Mouse (Mus musculus) embryonic facial prominence, embryonic 10.5 days (tissue): ENCODE measurements around the gene Elf1. TPM values are rescaled to one million over a fixed set of nuclear protein-coding genes. Genes with fewer than 3 reads are reported as not detected.
"Not testable (repeated sequence)": the region's sequence is repeated elsewhere in the genome, so short reads cannot be mapped to it uniquely, and the experiment has no call there.

Experiments used
- DNase-seq: peaks from one replicate; pipeline ENCODE4 v3.0.0-alpha.2; 2017; ENCODE audit warnings: low spot score
- H3K27ac ChIP-seq: fragments of 300-500 bp; sonication (generic); replicated peaks from 2 replicates; pipeline ENCODE4 v1.5.1; 2016; ENCODE audit warnings: mild to moderate bottlenecking
- H3K27me3 ChIP-seq: fragments of 300-500 bp; sonication (generic); replicated peaks from 2 replicates; pipeline ENCODE4 v1.6.1; 2016; ENCODE audit warnings: low read depth, mild to moderate bottlenecking; ENCODE audit not compliant: poor library complexity, severe bottlenecking
- H3K36me3 ChIP-seq: fragments of 300-500 bp; sonication (generic); replicated peaks from 2 replicates; pipeline ENCODE4 v1.6.1; 2016; ENCODE audit warnings: mild to moderate bottlenecking, moderate library complexity
- H3K4me1 ChIP-seq: fragments of 300-500 bp; sonication (generic); 2 replicates; pipeline ENCODE4 v1.6.1; 2016
- H3K4me3 ChIP-seq: fragments of 300-500 bp; sonication (generic); 2 replicates; pipeline ENCODE4 v1.5.1; 2016; ENCODE audit warnings: mild to moderate bottlenecking, moderate library complexity
- H3K9me3 ChIP-seq: fragments of 300-500 bp; sonication (generic); 2 replicates; pipeline ENCODE4 v1.6.1; 2016; ENCODE audit warnings: mild to moderate bottlenecking
- WGBS: fragments of 180-500 bp; shearing (Covaris S2); methylation state at CpG from one replicate; pipeline ENCODE4 v1.1.7; 2016; 5-methylcytosine and 5-hydroxymethylcytosine counted together
- polyA plus RNA-seq: library from polyadenylated mRNA; unstranded; fragments of >200 nt; fragmentation: Nextera tagmentation; extraction: Ambion mirVana; gene quantifications from 2 replicates; pipeline ENCODE4 v1.2.1, GENCODE M21; 2016

Elf1 gene
- polyA plus RNA-seq, 1 experiment from 2014 or later, result 5.9 TPM

DNA sequence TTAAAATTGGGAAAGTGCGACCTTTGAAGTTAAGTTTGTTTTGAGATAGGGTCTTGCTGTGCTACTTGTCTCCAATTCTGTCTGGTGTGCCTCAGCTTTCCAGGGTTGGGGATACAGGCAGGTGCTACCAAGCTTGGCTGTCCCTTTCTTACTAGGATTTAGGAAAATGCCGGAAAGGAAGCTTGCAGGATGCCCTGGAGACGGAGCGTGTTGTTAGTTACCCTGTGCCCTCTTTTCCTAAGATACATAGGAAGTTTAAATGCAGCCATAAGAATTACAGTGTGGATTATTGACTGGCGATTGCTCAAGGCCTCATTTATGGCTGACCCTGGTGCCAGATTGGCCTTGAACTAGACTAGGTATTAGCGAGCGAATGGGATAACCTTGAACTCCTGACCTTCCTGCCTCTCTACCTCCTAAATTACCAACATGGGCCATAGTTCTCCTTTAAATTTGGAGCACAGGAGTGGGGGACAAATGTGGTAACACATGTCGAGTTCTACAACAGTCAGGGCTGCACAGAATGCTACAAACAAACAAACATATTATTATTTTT, 36.3 kb downstream of the Elf1 start:
- no peak overlapping the region for H3K27ac ChIP-seq
- no peaks in the 10 kb centered on the region for H3K36me3 ChIP-seq
- 90% methylated on average over 8 of the region's 8 CpGs for WGBS
- no peaks in the 10 kb centered on the region for H3K4me1 ChIP-seq
- no peak for DNase-seq
- no peak overlapping the region for H3K4me3 ChIP-seq
- H3K9me3 ChIP-seq, result no peaks in the 10 kb centered on the region
- no peaks in the 10 kb centered on the region for H3K27me3 ChIP-seq

DNA sequence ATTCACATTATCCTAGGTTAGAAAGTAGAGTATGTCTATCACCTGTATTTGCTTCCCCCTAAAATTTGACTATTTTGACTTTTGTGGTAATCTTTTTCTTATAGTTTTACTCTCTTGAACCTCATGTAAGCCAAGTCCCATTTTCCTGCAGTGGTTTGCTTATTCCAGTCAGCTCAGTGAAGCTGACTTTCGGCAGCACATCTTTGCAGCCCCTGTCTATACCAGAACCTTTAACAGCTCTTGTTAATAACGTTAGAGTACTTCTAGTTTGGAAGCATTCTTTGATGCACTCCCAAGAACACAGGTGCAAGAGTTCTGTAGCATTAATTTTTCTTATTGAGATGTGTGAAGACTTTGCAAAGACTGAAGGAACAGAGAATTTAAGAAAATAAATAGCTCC, 37.1 kb downstream of the Elf1 start:
- no peaks in the 10 kb centered on the region for H3K9me3 ChIP-seq
- no peaks in the 10 kb centered on the region for H3K36me3 ChIP-seq
- H3K4me3 ChIP-seq, result no peak overlapping the region
- no peak overlapping the region for H3K27ac ChIP-seq
- no peaks in the 10 kb centered on the region for H3K27me3 ChIP-seq
- 81% methylated on average over 2 of the region's 2 CpGs for WGBS
- no peaks in the 10 kb centered on the region for H3K4me1 ChIP-seq
- no peak for DNase-seq

DNA sequence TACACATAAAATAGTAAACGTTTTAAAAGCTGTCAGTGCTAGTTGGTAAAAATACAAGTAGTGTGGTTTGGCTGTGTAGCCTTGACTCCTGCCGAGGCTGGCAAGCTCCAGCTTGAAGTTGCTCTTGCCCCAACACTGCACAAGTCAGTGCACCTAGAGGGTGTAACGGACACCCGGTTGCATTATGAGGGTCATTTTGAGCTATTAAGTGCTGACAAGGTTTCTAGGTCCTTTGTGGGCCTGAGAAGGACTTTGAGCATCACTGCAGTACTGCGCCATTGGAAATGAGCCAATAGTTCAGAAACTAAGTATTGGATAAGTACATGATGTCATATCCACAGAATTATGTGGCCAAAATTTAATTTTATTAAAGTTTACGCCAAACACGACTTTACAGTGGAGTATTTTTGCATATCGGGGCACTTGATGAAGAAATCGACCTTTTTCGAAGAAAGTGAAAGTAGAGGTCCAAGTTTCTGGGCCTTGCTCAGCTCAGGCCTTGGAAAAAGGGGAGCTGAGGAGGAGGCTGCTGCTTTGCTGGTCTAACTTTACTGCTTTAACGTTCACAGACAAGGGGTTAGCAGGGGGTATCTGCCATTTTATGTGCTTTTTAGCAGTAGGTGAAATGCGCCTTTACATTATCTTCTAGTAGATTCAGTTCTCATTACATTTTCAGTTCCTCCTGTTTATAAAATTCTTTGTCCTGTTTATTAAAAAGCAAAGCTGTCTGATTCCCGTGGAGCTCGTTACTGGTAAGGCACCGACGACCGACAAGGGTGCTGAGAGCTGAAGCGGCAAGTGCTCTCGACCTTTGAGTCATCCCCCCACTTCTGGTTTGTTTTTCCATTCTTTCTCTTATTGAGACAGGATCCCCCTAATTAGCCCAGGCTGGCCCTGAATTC, 38.0 kb downstream of the Elf1 start:
- 73% methylated on average over 19 of the region's 19 CpGs for WGBS

DNA sequence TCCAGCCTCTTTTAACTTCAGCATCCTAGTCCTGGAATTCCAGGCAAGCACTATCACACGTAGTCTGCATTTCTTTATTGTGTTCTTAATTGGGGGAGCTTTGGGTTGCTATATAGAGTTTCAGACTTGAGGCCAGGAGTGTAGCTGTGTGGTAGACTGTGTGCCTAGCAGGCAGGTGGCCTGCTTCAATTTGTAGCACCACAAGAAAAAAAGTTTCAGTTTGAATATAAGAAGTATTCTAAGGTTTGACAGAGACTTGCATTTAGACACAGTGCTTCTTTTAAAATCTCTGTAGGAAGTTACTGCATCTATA, 38.6 kb downstream of the Elf1 start:
- 49% methylated on average over 1 of the region's 1 CpGs for whole genome bisulfite sequencing
- H3K4me3 ChIP-seq, result no peak overlapping the region
- no peaks in the 10 kb centered on the region for H3K27me3 ChIP-seq
- no peak overlapping the region for H3K27ac ChIP-seq
- H3K9me3 ChIP-seq, result no peaks in the 10 kb centered on the region
- H3K36me3 ChIP-seq, result no peaks in the 10 kb centered on the region
- H3K4me1 ChIP-seq, result 0 out of 2 replicates have a peak, but pooled peaks cover 2% of the 10 kb centered on the region
- DNase-seq, result no peak

More for the DNA sequence above, 38.0 kb downstream of the Elf1 start:
- DNase-seq, result no peak
- Histone ChIP-seq H3K4me1 (no peaks in the 10 kb centered on the region), H3K27me3 (no peaks in the 10 kb centered on the region), H3K27ac (no peak overlapping the region), H3K36me3 (no peaks in the 10 kb centered on the region), H3K4me3 (no peak overlapping the region), H3K9me3 (no peaks in the 10 kb centered on the region)

DNA sequence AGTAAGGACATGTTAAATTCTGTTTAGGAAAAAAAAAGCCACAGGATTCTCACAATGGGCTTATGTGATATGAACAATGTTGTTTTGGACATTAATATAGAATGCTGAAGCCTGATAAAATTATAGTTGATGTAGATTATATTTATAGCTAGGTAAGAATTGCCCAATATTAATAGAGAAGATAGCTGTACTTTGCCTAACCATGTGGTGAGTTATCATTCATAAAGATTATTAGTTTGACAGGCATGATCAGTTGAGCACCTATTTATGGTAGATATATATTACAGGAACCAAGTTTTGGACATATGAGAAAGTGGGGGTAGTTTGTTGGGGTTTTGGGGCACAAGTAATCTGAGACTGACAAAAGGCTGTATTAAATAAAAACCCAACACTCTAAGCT, 39.6 kb downstream of the Elf1 start:
- DNase-seq, result no peak

DNA sequence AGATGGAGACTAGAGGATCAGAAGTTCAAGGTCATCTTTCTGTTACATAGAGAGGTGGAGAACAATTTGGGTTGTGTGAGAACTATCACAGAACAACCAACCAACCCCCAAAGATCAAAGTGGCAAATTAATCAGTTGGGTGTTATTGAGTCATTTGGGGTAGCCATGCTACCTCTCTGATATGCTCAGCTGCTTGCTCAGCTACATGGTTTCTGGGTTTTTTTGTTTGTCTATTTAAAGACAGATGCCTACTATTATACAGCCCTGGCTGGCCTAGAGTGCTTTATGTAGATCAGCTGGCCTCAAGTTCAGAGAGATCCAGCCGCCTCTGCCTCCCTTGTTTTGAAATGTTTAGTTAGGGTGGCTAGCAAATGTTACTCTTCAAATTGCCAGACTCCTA, 40.1 kb downstream of the Elf1 start:
- H3K27ac ChIP-seq, result no peak overlapping the region
- WGBS, result 81% methylated on average over 1 of the region's 1 CpGs
- no peaks in the 10 kb centered on the region for H3K36me3 ChIP-seq
- H3K9me3 ChIP-seq, result no peaks in the 10 kb centered on the region
- no peaks in the 10 kb centered on the region for H3K27me3 ChIP-seq
- no peak for DNase-seq
- H3K4me3 ChIP-seq, result no peak overlapping the region
- H3K4me1 ChIP-seq, result 0 out of 2 replicates have a peak, but pooled peaks cover 2% of the 10 kb centered on the region

More for the DNA sequence above, 39.6 kb downstream of the Elf1 start:
- Histone ChIP-seq H3K36me3 (no peaks in the 10 kb centered on the region), H3K27me3 (no peaks in the 10 kb centered on the region), H3K4me3 (no peak overlapping the region), H3K9me3 (no peaks in the 10 kb centered on the region), H3K4me1 (0 out of 2 replicates have a peak, but pooled peaks cover 2% of the 10 kb centered on the region), H3K27ac (no peak overlapping the region)

DNA sequence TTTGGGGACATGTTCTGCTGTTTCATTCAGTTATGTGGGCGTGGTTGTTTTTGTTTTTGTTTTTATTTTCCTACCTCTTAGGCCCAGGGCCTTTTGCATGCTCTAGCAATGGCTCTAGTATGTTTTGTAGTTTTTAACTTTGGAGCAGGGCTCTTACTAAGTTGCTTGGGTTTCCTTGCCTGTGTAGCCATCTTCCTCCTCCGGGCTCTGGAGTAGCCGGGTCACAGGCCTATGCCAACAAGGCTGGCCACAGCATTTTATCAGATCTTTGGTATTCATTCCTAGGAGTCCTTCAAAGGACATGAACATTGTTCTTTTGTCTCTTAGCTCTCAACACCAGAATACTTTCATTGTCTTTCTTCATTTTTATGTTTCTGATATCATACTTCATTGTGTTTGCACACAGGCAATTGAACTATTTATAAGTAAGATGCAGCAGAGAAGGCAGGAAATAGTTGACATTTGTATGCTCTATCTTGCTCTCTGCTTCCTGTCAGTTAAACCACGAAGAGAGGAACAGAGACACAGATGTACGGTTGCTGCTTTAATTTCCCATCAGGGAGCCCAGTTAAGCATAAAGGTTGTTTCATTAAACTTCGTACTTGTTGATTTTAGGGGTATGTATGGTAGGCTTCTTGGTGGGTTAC, 40.6 kb downstream of the Elf1 start:
- WGBS, result 79% methylated on average over 6 of the region's 6 CpGs
- 0 out of 2 replicates have a peak, but pooled peaks cover 2% of the 10 kb centered on the region for H3K4me1 ChIP-seq

DNA sequence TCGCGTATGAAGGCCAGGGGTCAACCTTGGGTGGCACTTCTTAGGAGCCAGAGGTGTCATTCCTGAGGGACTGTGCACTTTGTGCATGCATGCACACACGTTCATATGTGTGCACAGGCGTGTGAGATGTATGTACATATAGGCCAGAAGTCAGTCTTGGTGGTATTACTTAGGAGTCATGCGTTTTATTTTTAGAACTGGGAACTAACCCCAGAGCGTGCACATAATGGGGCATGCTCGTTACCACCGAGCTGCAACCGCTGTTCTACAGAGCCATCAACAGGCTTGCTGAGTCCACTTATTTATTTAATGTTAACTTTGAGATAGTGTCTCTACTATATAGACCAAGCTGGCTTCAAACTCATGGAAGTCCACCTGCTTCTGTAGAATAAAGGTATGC, 41.4 kb downstream of the Elf1 start:
- 93% methylated on average over 9 of the region's 9 CpGs for WGBS
- no peaks in the 10 kb centered on the region for H3K27me3 ChIP-seq
- no peaks in the 10 kb centered on the region for H3K36me3 ChIP-seq
- 0 out of 2 replicates have a peak, but pooled peaks cover 2% of the 10 kb centered on the region for H3K4me1 ChIP-seq
- H3K27ac ChIP-seq, result no peak overlapping the region
- DNase-seq, result no peak
- no peaks in the 10 kb centered on the region for H3K9me3 ChIP-seq
- H3K4me3 ChIP-seq, result no peak overlapping the region

More for the DNA sequence above, 40.6 kb downstream of the Elf1 start:
- no peaks in the 10 kb centered on the region for H3K27me3 ChIP-seq
- H3K27ac ChIP-seq, result no peak overlapping the region
- DNase-seq, result no peak
- no peak overlapping the region for H3K4me3 ChIP-seq
- H3K36me3 ChIP-seq, result no peaks in the 10 kb centered on the region
- H3K9me3 ChIP-seq, result no peaks in the 10 kb centered on the region

DNA sequence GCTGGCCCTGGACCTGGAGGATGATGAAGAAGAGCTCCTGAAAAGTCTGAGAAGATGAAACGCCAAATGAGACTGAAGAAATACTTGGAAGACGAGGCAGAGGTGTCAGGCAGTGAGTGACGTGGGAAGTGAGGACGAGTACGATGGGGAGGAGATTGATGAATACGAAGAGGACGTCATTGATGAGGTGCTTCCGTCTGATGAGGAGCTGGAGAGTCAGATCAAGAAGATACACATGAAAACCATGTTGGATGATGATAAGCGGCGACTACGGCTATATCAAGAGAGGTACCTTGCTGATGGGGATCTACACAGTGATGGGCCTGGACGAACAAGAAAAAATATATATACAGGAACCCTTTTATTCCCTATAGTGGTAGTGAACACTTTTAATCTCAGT, 45.1 kb downstream of the Elf1 start:
- 91% methylated on average over 12 of the region's 12 CpGs for WGBS
- H3K9me3 ChIP-seq, result not testable (repeated sequence)

DNA sequence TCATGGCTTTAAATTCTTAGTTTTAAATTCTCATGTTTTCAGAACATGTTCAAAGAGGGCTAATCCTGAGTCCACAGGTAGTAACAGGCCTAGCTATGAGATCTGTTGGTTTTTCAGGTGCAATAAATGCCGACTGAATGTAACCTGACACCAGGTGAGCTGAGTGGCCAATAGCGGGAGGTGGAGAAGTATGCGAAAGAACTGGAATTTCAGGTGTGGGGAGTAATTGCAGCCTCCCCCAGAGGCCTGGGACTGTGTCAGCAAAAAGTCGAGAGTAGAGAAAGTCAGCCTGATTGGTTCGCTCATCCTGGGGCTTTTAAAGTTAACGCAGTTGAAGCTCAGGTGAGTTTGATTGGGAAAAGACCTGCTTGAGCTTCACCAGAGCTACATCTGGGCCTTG, 46.7 kb downstream of the Elf1 start:
- Histone ChIP-seq H3K36me3 (no peaks in the 10 kb centered on the region), H3K4me3 (no peak overlapping the region), H3K9me3 (no peaks in the 10 kb centered on the region), H3K4me1 (peaks cover 2% of the 10 kb centered on the region; the same call in 1 of the 2 replicates), H3K27me3 (no peaks in the 10 kb centered on the region), H3K27ac (no peak overlapping the region)
- 54% methylated on average over 6 of the region's 6 CpGs for WGBS
- peak; percentile 57 for DNase-seq

More for the DNA sequence above, 45.1 kb downstream of the Elf1 start:
- DNase-seq, H3K27ac ChIP-seq, H3K4me1 ChIP-seq, H3K36me3 ChIP-seq, H3K27me3 ChIP-seq, H3K4me3 ChIP-seq: not testable (repeated sequence)

DNA sequence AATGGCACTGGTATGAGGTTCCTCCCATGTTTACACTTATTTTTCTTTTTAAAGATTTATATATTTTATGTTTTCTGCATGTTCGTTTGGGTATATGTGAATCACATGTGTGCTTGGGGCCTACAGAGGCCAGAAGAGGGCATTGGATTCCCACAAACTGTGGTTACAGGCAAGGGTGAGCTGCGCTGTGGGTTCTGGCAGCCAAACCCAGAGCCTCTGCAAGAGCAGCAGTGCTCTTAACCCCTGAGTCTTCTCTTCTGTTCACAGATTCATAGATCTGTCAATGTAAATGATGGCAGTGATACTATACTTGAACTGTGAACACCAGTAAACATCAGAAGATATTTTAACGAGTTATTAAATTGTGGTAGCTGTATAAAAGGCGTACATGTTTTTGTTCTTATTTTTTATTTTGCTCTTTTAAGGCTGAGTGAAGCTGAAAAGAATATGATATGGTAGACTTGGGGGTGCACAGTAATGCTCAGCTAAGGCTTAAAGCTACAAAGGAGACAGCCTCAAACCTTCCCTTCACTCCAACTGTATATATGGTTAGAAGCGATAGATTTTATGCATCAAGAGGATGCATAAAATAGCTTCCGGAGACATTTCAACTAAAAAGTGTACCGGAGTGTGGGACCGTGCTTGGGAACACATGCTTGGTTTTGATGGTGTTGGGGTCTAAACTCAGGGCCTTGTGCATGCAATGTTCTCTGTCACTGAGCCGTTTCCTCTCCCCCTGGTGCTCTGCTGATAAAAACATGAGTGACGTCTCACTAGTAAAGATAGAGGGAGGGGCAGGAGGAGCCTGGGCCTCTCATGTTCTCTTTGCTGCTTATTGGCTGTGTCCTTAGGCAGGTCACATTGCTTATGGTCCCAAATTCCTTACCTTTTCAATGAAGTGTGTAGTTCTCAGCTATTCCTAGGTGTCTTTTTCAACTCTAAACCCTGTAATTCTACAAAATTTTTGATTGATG, 48.9 kb downstream of the Elf1 start:
- Histone ChIP-seq H3K27me3 (no peaks in the 10 kb centered on the region), H3K27ac (no peak overlapping the region), H3K4me3 (no peak overlapping the region), H3K4me1 (no peaks in the 10 kb centered on the region; the same call in 1 of the 2 replicates), H3K36me3 (no peaks in the 10 kb centered on the region), H3K9me3 (no peaks in the 10 kb centered on the region)
- 84% methylated on average over 10 of the region's 10 CpGs for WGBS
- no peak for DNase-seq

DNA sequence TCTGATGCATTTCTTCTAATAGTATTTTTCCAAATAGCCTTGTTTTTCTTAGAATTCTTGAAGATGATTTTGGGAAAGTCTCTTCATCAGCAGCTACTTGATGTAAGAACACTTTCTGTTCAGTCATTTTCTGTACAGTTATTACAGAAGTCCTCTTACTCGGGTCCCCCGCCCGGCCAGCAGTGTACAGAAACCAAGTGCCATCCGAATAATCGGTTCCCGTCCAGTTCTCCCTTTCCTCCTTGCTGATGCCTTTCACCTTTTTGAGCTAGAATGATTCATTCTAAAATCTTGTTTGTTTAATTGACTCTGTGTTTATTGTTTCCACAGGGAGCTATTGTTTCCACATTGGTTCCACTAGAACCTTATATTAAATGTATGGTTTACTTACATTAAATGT, 49.8 kb downstream of the Elf1 start:
- no peak for DNase-seq
- H3K27ac ChIP-seq, result no peak overlapping the region
- H3K27me3 ChIP-seq, result no peaks in the 10 kb centered on the region
- peaks cover 3% of the 10 kb centered on the region; the same call in 1 of the 2 replicates for H3K4me1 ChIP-seq
- H3K4me3 ChIP-seq, result no peak overlapping the region
- H3K9me3 ChIP-seq, result no peaks in the 10 kb centered on the region
- 91% methylated on average over 6 of the region's 6 CpGs for WGBS
- H3K36me3 ChIP-seq, result no peaks in the 10 kb centered on the region
